ENCODE assay signal across 9 mouse cellular contexts in the genomic region with DNA sequence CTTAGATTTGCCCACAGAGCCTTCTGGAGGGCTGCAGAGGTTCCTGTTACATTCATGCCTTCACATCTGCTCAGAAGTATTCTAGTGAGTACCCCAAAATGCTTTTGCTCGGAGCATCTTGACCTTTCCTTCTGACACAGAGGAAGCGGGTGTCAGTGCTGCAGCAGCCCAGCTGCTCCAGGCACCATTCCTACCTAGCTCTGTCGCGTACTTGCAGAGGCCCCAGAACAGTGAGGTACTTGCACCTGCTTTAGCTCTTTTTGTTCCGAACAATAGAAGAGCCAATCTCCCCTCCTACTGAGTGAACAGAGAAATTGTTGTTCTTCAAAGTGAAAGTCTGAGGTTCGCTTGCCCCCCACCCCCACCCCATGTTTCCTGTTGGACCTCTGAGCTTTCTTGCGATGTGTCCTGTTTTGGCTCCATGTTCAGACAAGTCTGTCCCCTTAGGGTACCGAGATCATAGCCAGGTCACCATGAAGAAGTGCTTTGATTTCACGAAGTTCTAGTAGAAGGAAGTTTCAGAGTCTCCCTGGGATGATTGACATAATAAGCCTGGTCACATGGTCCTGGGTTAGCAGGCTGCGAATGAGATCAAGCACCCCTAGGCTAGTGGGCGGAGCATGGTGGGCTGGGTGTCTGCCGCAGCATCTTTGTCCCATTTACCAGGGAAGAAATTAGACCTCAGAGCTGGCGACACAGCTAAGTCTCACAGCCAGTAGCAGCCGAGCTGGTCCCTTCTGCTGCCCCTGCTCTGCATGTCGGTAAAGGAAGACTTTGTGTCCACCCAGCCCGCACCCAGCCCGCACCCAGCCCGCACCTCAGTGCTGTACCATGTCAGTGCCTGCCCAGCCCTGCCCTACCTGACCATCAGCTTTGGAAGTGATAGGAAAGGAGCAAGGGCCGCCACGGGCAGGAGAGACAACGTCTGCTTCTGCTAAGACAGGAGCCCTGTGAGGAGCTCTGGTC.
DNase-seq lines count a peak whose midpoint lies in the region; ATAC-seq and TF ChIP-seq lines count a peak whose summit lies in the region.
"Had no signal": no experiment of that assay in that cellular context is flagged by ENCODE, and none has a peak within 500 bp of the region (broad histone marks: within the 10 kb centered on the region; RNA-seq: fewer than 3 reads in every experiment).

No protein-coding gene starts in this region.

- peak; percentile 20 for DNase-seq in right cerebral cortex, adult 18-20 months
- no peak for DNase-seq in right cerebral cortex, postnatal 25 days
- DNase-seq in hindlimb bud, embryonic 11.5 days (ENCODE audit: extremely low spot score, low read depth, low spot score): peak; percentile 10
- peak; percentile 46 to 48 for DNase-seq in lung, postnatal 4 days
- DNase-seq in spleen, adult 2 months (ENCODE audit: low read depth in 1 of 2, low spot score in 2 of 2): peak in 1 of 2 experiments; percentile 52
- DNase-seq in MN1 (ENCODE audit: low spot score): no peak

- H3K27ac ChIP-seq in forebrain, embryonic 16.5 days (ENCODE audit: low read length): no peak overlapping the region
- H3K27ac ChIP-seq in spleen, adult 2 months (ENCODE audit: insufficient read depth, low read length): no peak overlapping the region

- H3K27me3 ChIP-seq in forebrain, embryonic 16.5 days (replicated peaks; ENCODE audit: control insufficient read depth, insufficient read depth, low read length): no peaks in the 10 kb centered on the region
- H3K27me3 ChIP-seq in spleen, adult 2 months (ENCODE audit: control insufficient read depth, insufficient read depth, low read length): no peaks in the 10 kb centered on the region

- no peak for TF ChIP-seq CTCF in spleen, adult 2 months (IDR thresholded peaks at IDR 0.05; ENCODE audit: extremely low read depth, insufficient read depth, insufficient read length, insufficient replicate concordance)

- 34% methylated on average over 21 of the region's 21 CpGs for WGBS in forebrain, embryonic 16.5 days
- WGBS in spleen, adult 2 months: 41% methylated on average over 21 of the region's 21 CpGs

- peak; percentile 86 for ATAC-seq in forebrain, embryonic 16.5 days
- no peak for ATAC-seq in erythroid progenitor cell, adult 5-6 weeks (replicated peaks; ENCODE audit: low FRiP score, poor library complexity, severe bottlenecking)

- no peaks in the 10 kb centered on the region for H3K9me3 ChIP-seq in forebrain, embryonic 16.5 days (ENCODE audit: control insufficient read depth, low read length)

- peaks cover 13% of the 10 kb centered on the region for H3K4me1 ChIP-seq in forebrain, embryonic 16.5 days (replicated peaks; ENCODE audit: control insufficient read depth, insufficient read depth, low read length)
- H3K4me1 ChIP-seq in spleen, adult 2 months (ENCODE audit: control insufficient read depth, insufficient read depth, insufficient read length): no peaks in the 10 kb centered on the region

- H3K36me3 ChIP-seq in forebrain, embryonic 16.5 days (ENCODE audit: control insufficient read depth, insufficient read depth): no peaks in the 10 kb centered on the region
- H3K36me3 ChIP-seq in spleen, adult 2 months (ENCODE audit: control insufficient read depth, insufficient read depth, low read length): no peaks in the 10 kb centered on the region

- H3K9ac ChIP-seq in forebrain, embryonic 16.5 days (replicated peaks; ENCODE audit: low read depth, low read length): peak overlapping the region; percentile 31; the same call in 1 of the 2 replicates

- H3K4me3 ChIP-seq in forebrain, embryonic 16.5 days (replicated peaks; ENCODE audit: low read length): peak overlapping the region; percentile 15
- H3K4me3 ChIP-seq in spleen, adult 2 months (ENCODE audit: extremely low read depth, insufficient read depth, insufficient read length): peak overlapping the region; percentile 47
- H3K4me3 ChIP-seq: megakaryocyte, embryonic 14.5 days had no signal

- TF ChIP-seq POLR2A in spleen, adult 2 months (IDR thresholded peaks at IDR 0.05; ENCODE audit: low read depth, low read length): no peak

- H3K4me2 ChIP-seq in forebrain, embryonic 16.5 days (ENCODE audit: low read length): peak overlapping the region; percentile 44

Comparison
In these comparisons a context has a peak if more than half of its experiments do, and no peak if none do; other contexts are left out.
1. DNase-seq: peak in right cerebral cortex, adult 18-20 months (single experiment), hindlimb bud, embryonic 11.5 days (single experiment) and lung, postnatal 4 days (2 of 2); none in right cerebral cortex, postnatal 25 days (single experiment) and MN1 (single experiment).